ENCODE assay signal across 8 mouse cellular contexts in the genomic region with DNA sequence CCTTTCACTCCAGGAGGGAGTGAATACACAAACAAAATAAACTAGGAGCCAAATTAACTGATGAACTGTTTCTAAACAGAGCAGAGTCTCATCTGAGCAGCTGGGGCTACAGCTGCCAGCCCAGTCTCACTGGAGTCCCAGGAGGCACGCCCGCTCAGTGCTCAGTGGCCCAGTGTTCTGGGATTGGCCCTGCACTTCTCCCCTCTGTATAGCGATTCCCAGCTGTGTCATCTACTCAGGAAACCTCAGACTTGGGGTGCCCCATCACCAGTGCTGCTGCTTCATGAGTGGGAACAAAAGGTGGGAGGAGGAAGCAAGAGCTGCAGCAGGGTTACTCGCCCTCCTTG. TPM values are rescaled to one million over a fixed set of nuclear protein-coding genes. Genes with fewer than 3 reads are reported as not detected.
DNase-seq lines count a peak whose midpoint lies in the region; ATAC-seq and TF ChIP-seq lines count a peak whose summit lies in the region.

No protein-coding gene starts in this region.

- no peak overlapping the region for H3K4me2 ChIP-seq in midbrain, embryonic 11.5 days
- H3K4me2 ChIP-seq in midbrain, embryonic 13.5 days (replicated peaks): no peak overlapping the region
- no peak overlapping the region for H3K4me2 ChIP-seq in limb, embryonic 12.5 days
- H3K4me2 ChIP-seq in stomach, embryonic 16.5 days (ENCODE audit: low read depth, low read length): no peak overlapping the region

- no peaks in the 10 kb centered on the region for H3K9me3 ChIP-seq in midbrain, embryonic 11.5 days (ENCODE audit: control insufficient read depth, low read length)
- no peaks in the 10 kb centered on the region for H3K9me3 ChIP-seq in midbrain, embryonic 13.5 days
- H3K9me3 ChIP-seq in limb, embryonic 12.5 days: no peaks in the 10 kb centered on the region
- no peaks in the 10 kb centered on the region for H3K9me3 ChIP-seq in stomach, embryonic 16.5 days (replicated peaks; ENCODE audit: control insufficient read depth, low read length)

- no peaks in the 10 kb centered on the region for H3K27me3 ChIP-seq in midbrain, embryonic 11.5 days (ENCODE audit: control insufficient read depth, insufficient read depth, low read length)
- H3K27me3 ChIP-seq in midbrain, embryonic 13.5 days: no peaks in the 10 kb centered on the region
- H3K27me3 ChIP-seq in limb, embryonic 12.5 days: no peaks in the 10 kb centered on the region
- H3K27me3 ChIP-seq in stomach, embryonic 16.5 days (ENCODE audit: control insufficient read depth, insufficient read depth, low read length): no peaks in the 10 kb centered on the region

- peaks cover 9% of the 10 kb centered on the region for H3K4me1 ChIP-seq in midbrain, embryonic 11.5 days (ENCODE audit: control insufficient read depth, insufficient read depth, low read length)
- peaks cover 11% of the 10 kb centered on the region; the same call in 1 of the 2 replicates for H3K4me1 ChIP-seq in midbrain, embryonic 13.5 days (replicated peaks)
- peaks cover 40% of the 10 kb centered on the region for H3K4me1 ChIP-seq in limb, embryonic 12.5 days (replicated peaks)
- peaks cover 9% of the 10 kb centered on the region for H3K4me1 ChIP-seq in stomach, embryonic 16.5 days (ENCODE audit: control insufficient read depth, insufficient read depth, low read length)

- intact Hi-C loops in gastrocnemius, adult 2 months (cut with DNase I): loop anchor here (1.0 to 2.0 kb wide), 3 partner anchors 145 to 201 kb away; partner anchors contain the start of genes Nxn and Timm22
- intact Hi-C loops in left cerebral cortex, postnatal 36 days (cut with DNase I): loop anchor here (1.0 kb wide), 1 partner anchor 145 kb away; the partner anchor contains the start of gene Nxn

- 84% methylated on average over 4 of the region's 4 CpGs for WGBS in midbrain, embryonic 11.5 days
- 73% methylated on average over 4 of the region's 4 CpGs for WGBS in midbrain, embryonic 13.5 days
- WGBS in limb, embryonic 12.5 days: 85% methylated on average over 4 of the region's 4 CpGs
- 77% methylated on average over 4 of the region's 4 CpGs for WGBS in stomach, embryonic 16.5 days

- H3K36me3 ChIP-seq in midbrain, embryonic 11.5 days (ENCODE audit: control insufficient read depth, insufficient read depth, low read length): peaks cover 3% of the 10 kb centered on the region; the same call in 1 of the 2 replicates
- H3K36me3 ChIP-seq in midbrain, embryonic 13.5 days: peaks cover 40% of the 10 kb centered on the region
- H3K36me3 ChIP-seq in limb, embryonic 12.5 days: peaks cover 47% of the 10 kb centered on the region
- H3K36me3 ChIP-seq in stomach, embryonic 16.5 days (ENCODE audit: control insufficient read depth, insufficient read depth, low read length): no peaks in the 10 kb centered on the region

- H3K4me3 ChIP-seq in gastrocnemius, adult 2 months: no peak overlapping the region
- no peak overlapping the region for H3K4me3 ChIP-seq in midbrain, embryonic 11.5 days (ENCODE audit: low read depth, low read length)
- no peak overlapping the region for H3K4me3 ChIP-seq in midbrain, embryonic 13.5 days (replicated peaks)
- H3K4me3 ChIP-seq in limb, embryonic 12.5 days (replicated peaks): no peak overlapping the region
- H3K4me3 ChIP-seq in stomach, embryonic 16.5 days (replicated peaks; ENCODE audit: low read length): no peak overlapping the region

- no peak for DNase-seq in gastrocnemius, adult 2 months
- no peak for DNase-seq in gastrocnemius, adult 18-20 months (ENCODE audit: low spot score)
- peak; percentile 82 for DNase-seq in midbrain, embryonic 11.5 days (ENCODE audit: low spot score, missing footprints)
- no peak for DNase-seq in spleen, adult 18-20 months
- DNase-seq in left cerebral cortex, postnatal 36 days (ENCODE audit: low spot score in 2 of 2): no peak

- H3K27ac ChIP-seq in gastrocnemius, adult 2 months: peak overlapping the region; percentile 73
- peak overlapping the region; percentile 44 for H3K27ac ChIP-seq in midbrain, embryonic 11.5 days (ENCODE audit: low read depth, low read length)
- H3K27ac ChIP-seq in midbrain, embryonic 13.5 days: no peak overlapping the region
- no peak overlapping the region for H3K27ac ChIP-seq in limb, embryonic 12.5 days
- H3K27ac ChIP-seq in stomach, embryonic 16.5 days (ENCODE audit: low read length): peak overlapping the region; percentile 46

- ATAC-seq in midbrain, embryonic 11.5 days (ENCODE audit: low FRiP score): no peak
- ATAC-seq in midbrain, embryonic 13.5 days: no peak
- no peak for ATAC-seq in limb, embryonic 12.5 days (ENCODE audit: insufficient number of reproducible peaks, insufficient read depth, low FRiP score, low TSS enrichment, low read depth)
- 0 out of 2 replicates have a peak, but pooled peaks have one; percentile 15 for ATAC-seq in stomach, embryonic 16.5 days (ENCODE audit: insufficient read depth, low FRiP score)

- H3K9ac ChIP-seq in midbrain, embryonic 11.5 days (ENCODE audit: low read length): no peak overlapping the region
- H3K9ac ChIP-seq in midbrain, embryonic 13.5 days (replicated peaks): no peak overlapping the region; the same call in 1 of the 2 replicates
- 0 out of 2 replicates have a peak overlapping the region, but pooled peaks have one; percentile 27 for H3K9ac ChIP-seq in limb, embryonic 12.5 days (replicated peaks)
- H3K9ac ChIP-seq in stomach, embryonic 16.5 days (ENCODE audit: low read length): peak overlapping the region; percentile 38; the same call in 1 of the 2 replicates

- no peak for TF ChIP-seq CTCF in gastrocnemius, adult 2 months (IDR thresholded peaks at IDR 0.05)

RNA-seq across cellular contexts. Expression of gene Glod4, which starts 10.4 kb away (rescaled TPM):
- total RNA-seq in gastrocnemius, adult 2 months (2021): 10 to 100 TPM; 21.9 to 24.2 TPM
- 10 to 100 TPM; 25.5 to 27.8 TPM for total RNA-seq in gastrocnemius, adult 18-20 months (2021)
- 131 and 138 TPM in 2 replicates for polyA plus RNA-seq in midbrain, embryonic 11.5 days (2014; fragmentation: Nextera tagmentation; extraction: Ambion mirVana)
- 128 TPM in 2 replicates for polyA plus RNA-seq in midbrain, embryonic 13.5 days (2015; fragmentation: Nextera tagmentation; extraction: Ambion mirVana)
- 125 and 136 TPM in 2 replicates for polyA plus RNA-seq in limb, embryonic 12.5 days (2016; fragmentation: Nextera tagmentation; extraction: Ambion mirVana)
- 116 and 126 TPM in 2 replicates for polyA plus RNA-seq in stomach, embryonic 16.5 days (2015; fragmentation: Nextera tagmentation; extraction: Ambion mirVana)
- total RNA-seq in left cerebral cortex, postnatal 36 days (2021): 10 to 100 TPM; 47.7 to 58.2 TPM

RNA-seq across cellular contexts. Expression of gene Mrm3, which starts 10.4 kb away (rescaled TPM):
- 10 to 100 TPM; 11.3 to 16.2 TPM for total RNA-seq in gastrocnemius, adult 2 months (2021)
- total RNA-seq in gastrocnemius, adult 18-20 months (2021): 10 to 100 TPM; 11.1 to 16.6 TPM
- polyA plus RNA-seq in midbrain, embryonic 11.5 days (2014; fragmentation: Nextera tagmentation; extraction: Ambion mirVana): 19.5 and 20.1 TPM in 2 replicates
- 18.6 and 19.0 TPM in 2 replicates for polyA plus RNA-seq in midbrain, embryonic 13.5 days (2015; fragmentation: Nextera tagmentation; extraction: Ambion mirVana)
- 23.0 and 23.9 TPM in 2 replicates for polyA plus RNA-seq in limb, embryonic 12.5 days (2016; fragmentation: Nextera tagmentation; extraction: Ambion mirVana)
- 22.3 and 24.2 TPM in 2 replicates for polyA plus RNA-seq in stomach, embryonic 16.5 days (2015; fragmentation: Nextera tagmentation; extraction: Ambion mirVana)
- total RNA-seq in left cerebral cortex, postnatal 36 days (2021): 10 to 100 TPM; 17.3 to 17.8 TPM

RNA-seq across cellular contexts. Expression of gene Gemin4, which starts 36.4 kb away (rescaled TPM):
- total RNA-seq in gastrocnemius, adult 2 months (2021): 1 to 10 TPM; 3.0 to 3.9 TPM
- 1 to 10 TPM; 1.4 to 3.3 TPM for total RNA-seq in gastrocnemius, adult 18-20 months (2021)
- 31.1 and 42.8 TPM in 2 replicates for polyA plus RNA-seq in midbrain, embryonic 11.5 days (2014; fragmentation: Nextera tagmentation; extraction: Ambion mirVana)
- polyA plus RNA-seq in midbrain, embryonic 13.5 days (2015; fragmentation: Nextera tagmentation; extraction: Ambion mirVana): 15.7 and 21.5 TPM in 2 replicates
- polyA plus RNA-seq in limb, embryonic 12.5 days (2016; fragmentation: Nextera tagmentation; extraction: Ambion mirVana): 33.0 and 34.5 TPM in 2 replicates
- polyA plus RNA-seq in stomach, embryonic 16.5 days (2015; fragmentation: Nextera tagmentation; extraction: Ambion mirVana): 30.1 and 35.2 TPM in 2 replicates
- total RNA-seq in left cerebral cortex, postnatal 36 days (2021): 1 to 10 TPM; 7.7 to 9.6 TPM

RNA-seq across cellular contexts. Expression of gene Dbil5, which starts 36.5 kb away (rescaled TPM):
- not detected for total RNA-seq in gastrocnemius, adult 2 months (2021)
- not detected for total RNA-seq in gastrocnemius, adult 18-20 months (2021)
- polyA plus RNA-seq in midbrain, embryonic 11.5 days (2014; fragmentation: Nextera tagmentation; extraction: Ambion mirVana): 0.34 and 0.40 TPM in 2 replicates
- 0.50 and 1.00 TPM in 2 replicates for polyA plus RNA-seq in midbrain, embryonic 13.5 days (2015; fragmentation: Nextera tagmentation; extraction: Ambion mirVana)
- polyA plus RNA-seq in limb, embryonic 12.5 days (2016; fragmentation: Nextera tagmentation; extraction: Ambion mirVana): 0.95 and 1.0 TPM in 2 replicates
- 2.3 and 4.5 TPM in 2 replicates for polyA plus RNA-seq in stomach, embryonic 16.5 days (2015; fragmentation: Nextera tagmentation; extraction: Ambion mirVana)
- total RNA-seq in left cerebral cortex, postnatal 36 days (2021): 1 to 10 TPM; 1.0 to 1.3 TPM

Comparison
In these comparisons a context has a peak if more than half of its experiments do, and no peak if none do; other contexts are left out.
1. H3K27ac ChIP-seq: peak in gastrocnemius, adult 2 months (single experiment), midbrain, embryonic 11.5 days (single experiment) and stomach, embryonic 16.5 days (single experiment); none in midbrain, embryonic 13.5 days (single experiment) and limb, embryonic 12.5 days (single experiment).
2. H3K9ac ChIP-seq: peak in limb, embryonic 12.5 days (single experiment) and stomach, embryonic 16.5 days (single experiment); none in midbrain, embryonic 11.5 days (single experiment) and midbrain, embryonic 13.5 days (single experiment).